Mouse (Mus musculus) adrenal gland, adult 18-20 months (tissue): ENCODE measurements around the gene Abcg2. TPM values are rescaled to one million over a fixed set of nuclear protein-coding genes. Genes with fewer than 3 reads are reported as not detected.
A peak's percentile ranks its signal among the peaks of the same experiment; 100 is the strongest.
"Not testable (repeated sequence)": the region's sequence is repeated elsewhere in the genome, so short reads cannot be mapped to it uniquely, and the experiment has no call there.

Source experiments
- DNase-seq, 2 experiments: peaks; one replicate each; pipeline ENCODE4 v3.0.0; 2021 to 2022; ENCODE audit warnings: low spot score in 2 of 2
- long read RNA-seq, 2 experiments: library from polyadenylated mRNA; stranded (forward); transcript quantifications; one replicate each; pipeline ENCODE4 v2.0.0; 2021
- total RNA-seq, 2 experiments: library from RNA; stranded (reverse); gene quantifications; 1 replicate in 1 of 2; 2 replicates in 1 of 2; pipeline ENCODE4 v1.2.3; 2021

The Abcg2 gene
- total RNA-seq = 10 to 100 TPM; 23.4 to 26.1 TPM
- long read RNA-seq, experiment 1, full-length matches to known transcripts = 6 of 7 reads
- long read RNA-seq, experiment 1, partial matches to known transcripts = 1 of 7 reads
- long read RNA-seq, experiment 1, other reads (novel, unspliced or antisense) = 0 of 7 reads
- long read RNA-seq, experiment 2, full-length matches to known transcripts = 17 of 25 reads
- long read RNA-seq, experiment 2, partial matches to known transcripts = 2 of 25 reads
- long read RNA-seq, experiment 2, other reads (novel, unspliced or antisense) = 6 of 25 reads

DNA sequence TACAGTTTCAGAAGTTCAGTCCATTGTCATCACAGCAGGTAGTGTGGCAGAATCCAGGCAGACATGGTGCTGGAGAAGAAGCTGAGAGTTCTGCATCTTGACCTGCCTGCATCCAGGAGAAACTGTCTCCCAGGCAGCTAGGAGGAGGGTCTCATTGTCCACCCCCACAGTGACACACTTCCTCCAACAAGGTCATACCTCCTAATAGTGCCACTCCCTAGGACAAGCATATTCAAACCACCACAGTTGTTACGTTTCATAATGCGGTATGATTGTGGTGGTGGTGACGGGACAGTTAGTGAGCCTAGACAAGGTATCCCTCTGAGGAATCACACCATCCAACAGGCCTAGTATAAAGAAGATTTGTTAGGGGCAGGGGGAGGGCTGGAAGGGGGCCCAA lies at the start of gene Abcg2:
Gene Abcg2, plus strand, starts transcription at position 301 of the 400 bp plus-strand sequence.
- DNase-seq = not testable (repeated sequence)

DNA sequence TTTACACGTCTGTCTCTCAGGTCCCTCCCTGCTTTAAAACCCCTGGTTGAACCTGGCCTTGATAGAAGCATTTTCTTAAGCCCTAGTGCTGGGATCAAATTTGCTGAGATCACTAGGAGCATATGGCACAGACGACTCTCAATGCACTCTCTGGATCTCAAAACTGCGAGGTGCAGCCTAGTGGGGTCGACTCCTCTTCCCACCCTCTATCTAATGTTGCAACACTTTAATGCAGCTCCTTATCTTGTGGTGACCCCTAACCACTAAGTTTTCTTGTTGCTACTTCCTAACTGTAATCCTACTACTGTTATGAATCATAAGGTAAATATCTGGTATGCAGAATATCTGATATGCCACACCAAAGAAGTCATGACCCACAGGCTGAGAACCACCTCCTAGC lies 44.1 kb upstream of the Abcg2 start:
- not testable (repeated sequence) for DNase-seq

DNA sequence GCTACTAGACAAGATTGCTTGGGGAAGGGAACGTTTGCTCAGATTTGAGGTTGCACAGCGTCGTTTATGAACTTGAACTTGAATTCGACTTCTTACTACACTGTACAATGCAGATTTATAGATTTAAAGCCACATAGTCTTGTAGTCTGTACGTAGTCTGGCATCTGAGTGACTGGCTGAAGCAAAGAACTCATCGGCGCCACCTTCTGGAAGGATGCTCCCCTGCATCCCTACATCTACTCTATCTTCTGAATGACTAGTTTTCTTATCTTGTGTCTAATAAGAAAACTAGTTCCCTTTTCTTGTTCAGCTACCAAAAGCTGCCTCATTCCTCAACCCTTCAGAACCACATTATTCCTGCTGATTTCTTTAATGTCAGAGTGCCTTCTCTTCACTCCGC lies 41.5 kb upstream of the Abcg2 start:
- peak; percentile 25 to 46 for DNase-seq

DNA sequence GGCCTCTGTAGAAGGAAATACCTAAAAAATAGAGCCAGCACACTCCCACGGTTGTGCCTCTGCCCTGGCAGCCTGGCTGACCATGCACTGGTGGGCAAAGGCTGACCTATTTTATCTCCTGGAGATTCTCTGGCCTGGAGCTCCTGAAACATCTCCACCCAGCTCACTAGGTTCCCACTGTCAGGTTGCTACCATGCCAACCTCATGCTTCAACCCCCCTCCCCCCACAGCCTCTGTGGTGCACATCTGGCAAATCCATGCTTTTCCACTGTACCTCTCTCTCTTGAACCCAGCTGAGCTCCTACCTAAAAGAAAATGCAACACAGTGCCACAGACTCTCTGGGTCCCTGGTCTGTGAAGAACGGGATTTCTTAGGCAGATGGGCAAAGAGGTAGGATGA lies 39.4 kb upstream of the Abcg2 start:
- not testable (repeated sequence) for DNase-seq

DNA sequence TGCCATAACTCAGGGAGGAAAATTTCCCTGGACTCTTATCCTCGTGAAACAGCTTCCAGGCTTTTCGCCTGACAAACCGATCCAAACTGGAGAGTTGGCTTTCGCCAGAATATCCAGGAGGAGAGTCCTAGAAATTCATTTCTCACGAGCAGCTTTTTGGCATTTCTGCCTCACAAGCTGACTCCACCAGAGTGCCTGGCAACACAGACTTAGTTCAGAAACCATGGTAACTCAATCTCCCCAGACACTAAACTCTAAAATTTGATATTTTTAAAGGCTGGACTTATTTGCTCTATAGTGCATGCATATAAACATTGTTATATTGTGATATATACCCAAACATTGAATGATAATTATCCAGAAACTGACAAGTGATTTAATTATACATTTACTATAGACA lies 38.3 kb upstream of the Abcg2 start:
- DNase-seq = not testable (repeated sequence)

DNA sequence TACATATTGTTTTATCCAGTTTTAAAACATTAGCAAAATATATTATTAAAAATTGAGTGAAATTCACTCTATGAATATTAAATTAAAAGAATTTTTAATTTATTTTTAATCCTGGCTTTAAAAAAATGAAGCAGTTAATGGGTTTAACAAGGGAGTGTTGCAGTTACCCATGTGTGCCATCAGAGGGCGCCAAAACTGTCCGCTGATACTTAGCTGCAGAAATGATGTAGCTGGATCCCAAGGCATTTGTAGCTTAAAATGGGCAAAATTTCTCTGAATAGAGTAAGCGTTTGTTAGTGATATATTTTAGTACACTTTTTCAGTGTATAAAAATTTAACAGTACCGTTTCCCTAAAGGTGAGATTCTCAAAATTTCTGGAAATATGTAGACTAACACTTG lies 37.5 kb upstream of the Abcg2 start:
- peak; percentile 48 to 64 for DNase-seq

DNA sequence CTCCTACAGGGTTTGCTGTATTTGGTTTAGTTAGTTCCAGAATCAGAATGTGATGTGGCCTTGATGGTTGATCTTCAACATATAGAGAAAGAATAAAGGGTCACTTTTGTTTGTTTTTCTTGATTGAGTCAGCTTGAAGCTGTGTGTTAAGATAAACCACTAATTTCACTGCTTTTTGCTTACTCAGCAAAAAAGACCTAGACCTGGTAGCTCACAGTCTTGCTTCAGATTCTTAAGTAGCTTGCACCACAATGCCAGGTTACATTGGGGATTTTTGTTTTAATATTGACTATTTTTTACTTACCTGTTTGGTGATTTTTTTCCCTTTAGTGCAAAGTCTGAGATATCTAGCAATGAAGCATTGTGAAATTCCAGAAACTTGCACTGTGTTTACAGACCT lies 30.5 kb upstream of the Abcg2 start:
- not testable (repeated sequence) for DNase-seq

DNA sequence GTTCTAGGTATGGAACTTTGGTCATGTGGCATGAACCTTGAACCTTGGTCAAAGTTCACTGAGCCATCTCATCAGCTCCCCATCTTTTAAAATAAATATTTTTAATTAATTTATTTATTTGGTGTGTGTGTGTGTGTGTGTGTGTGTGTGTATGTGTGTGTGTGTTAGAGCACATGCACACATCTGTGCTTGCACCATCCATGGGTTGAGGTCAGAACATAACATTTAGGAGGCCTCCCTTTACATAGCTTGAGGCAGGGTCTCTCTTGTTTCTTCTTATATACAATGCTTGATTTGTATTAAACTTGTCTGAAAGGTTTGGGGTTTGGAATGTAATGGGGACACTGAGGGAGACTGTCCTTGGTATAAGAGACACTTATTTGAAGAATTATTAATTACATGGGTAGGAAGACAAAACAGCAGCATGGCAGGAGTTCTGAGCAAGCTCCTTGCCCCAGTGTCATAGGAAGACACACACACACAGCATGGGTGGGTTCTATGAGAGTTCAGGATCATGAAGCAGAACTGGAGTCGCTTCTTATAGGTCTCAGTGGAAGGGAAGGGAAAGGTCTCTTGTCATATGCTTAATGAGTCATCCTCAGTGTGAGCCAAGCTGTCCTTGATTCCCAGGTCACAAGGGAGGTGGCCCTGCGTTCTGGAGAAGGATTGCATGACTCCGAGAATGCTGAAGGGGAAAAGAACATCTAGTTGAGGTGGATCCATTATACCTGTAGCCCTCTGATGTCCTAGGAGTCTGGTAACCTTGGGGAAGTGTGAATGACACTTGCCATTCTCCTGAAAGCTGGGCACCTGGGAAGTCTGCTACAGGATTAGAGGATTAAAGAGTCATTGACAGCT lies 9.9 kb downstream of the Abcg2 start:
- DNase-seq = not testable (repeated sequence)

DNA sequence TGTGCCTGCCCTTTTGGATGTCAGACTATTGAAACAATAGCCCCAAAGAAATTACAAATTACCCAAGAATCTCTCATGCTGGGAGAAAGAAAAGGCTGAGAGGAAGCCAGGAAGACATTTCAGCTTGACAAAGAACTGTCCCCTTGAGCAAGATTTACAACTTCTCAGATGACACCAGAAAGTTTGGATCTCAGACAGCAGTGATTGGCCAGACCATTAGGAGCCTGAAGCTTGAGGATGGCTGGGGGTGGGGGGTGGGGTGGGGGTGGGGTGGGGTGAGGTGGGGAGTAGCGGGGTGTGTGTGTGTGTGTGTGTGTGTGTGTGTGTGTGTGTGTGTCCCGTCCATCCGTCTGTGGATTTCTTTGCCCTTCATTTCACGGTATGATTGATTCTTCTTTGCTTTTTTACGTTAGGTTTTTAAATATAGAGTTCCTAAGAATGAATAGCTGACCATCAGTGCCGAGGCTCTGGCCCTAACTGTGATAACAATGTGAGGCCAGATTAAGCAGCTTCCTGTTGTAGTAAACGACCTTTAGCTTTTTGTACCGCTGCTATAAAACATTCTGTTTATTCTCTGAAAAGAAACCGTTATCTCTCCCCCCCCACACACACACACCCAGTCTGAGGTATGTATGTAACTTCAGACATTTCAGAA lies 11.4 kb downstream of the Abcg2 start:
- not testable (repeated sequence) for DNase-seq

DNA sequence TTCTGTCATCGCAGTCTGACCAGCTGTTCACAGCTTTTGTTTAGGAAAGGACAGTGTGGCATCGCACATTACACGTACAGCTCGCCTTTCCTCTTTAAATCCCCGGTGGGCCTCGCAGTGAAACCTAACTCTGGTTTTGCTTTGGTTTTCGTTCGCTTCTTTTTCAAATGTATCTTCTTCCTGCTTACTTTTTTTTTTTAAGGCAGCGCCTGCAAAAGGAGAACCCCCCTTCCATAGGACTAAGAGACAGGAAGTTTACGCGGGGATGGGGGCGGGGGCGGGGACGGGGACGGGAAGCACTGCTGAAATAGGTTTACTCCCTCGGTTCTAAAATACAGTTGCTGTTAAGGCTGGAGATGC lies 12.0 kb downstream of the Abcg2 start:
- DNase-seq = peak; percentile 34 to 36

DNA sequence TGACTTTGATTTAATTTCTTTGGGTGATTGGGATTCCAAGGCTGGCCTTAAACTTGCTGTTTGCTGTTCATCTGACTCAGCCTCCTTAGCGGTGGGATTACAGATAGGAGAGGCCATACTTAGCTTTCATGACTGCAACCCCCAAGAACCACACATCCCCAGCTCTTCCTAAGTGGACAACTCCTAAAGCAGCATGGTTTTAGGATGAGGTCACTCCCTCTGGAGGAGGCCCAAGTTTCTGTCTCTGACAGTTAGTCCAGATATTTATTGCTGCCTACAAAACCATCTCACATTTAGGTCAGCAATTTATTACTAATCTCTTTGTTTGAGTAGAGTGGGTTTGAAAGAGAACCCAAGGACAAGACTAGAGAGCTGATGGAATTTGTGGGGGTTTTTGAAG lies 17.8 kb downstream of the Abcg2 start:
- DNase-seq = not testable (repeated sequence)

DNA sequence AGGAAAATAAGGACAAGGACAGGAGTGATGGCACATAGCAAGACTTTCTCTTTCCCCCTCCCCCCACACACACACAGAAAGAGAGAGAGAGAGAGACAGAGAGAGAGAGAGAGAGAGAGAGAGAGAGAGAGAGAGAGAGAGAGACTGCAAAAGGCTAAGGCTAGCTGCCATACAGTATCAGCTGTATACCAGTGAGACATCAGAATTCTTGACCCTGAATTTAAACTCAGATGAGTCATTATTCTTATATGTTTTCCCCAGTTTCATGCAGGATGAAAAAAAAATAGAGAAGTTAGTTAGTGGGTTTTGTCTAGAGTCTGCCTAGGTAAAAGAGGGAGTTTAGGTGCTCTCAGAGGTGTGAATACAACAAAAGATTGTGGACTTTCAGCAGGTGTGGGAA lies 18.7 kb downstream of the Abcg2 start:
- not testable (repeated sequence) for DNase-seq

DNA sequence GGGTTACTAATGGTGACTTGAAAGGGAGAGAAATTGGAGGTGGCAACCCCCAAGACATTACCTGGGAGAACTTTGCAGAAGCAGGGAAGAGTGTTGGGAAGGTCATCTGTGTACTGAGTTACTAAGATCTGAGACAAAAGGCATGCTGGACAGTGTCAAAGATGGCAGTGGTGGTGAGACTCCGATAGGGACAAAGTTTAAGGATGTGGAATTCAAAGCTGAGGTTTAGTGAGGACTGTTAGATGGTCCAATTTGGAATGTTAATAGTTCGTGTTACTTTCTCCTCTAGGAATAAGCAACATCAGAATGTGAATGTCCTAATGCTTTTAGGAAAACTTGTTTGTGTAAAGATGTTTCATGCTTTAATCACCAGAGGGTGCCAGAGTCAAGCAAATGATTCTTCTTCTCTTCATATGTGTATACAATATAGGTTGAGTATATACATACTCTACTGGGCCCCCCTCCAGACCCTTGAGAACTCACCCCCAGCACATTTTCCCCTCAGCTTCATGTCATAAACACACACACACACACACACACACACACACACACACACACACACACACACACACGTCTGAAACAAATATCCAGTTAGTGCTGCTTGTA lies 19.3 kb downstream of the Abcg2 start:
- not testable (repeated sequence) for DNase-seq

DNA sequence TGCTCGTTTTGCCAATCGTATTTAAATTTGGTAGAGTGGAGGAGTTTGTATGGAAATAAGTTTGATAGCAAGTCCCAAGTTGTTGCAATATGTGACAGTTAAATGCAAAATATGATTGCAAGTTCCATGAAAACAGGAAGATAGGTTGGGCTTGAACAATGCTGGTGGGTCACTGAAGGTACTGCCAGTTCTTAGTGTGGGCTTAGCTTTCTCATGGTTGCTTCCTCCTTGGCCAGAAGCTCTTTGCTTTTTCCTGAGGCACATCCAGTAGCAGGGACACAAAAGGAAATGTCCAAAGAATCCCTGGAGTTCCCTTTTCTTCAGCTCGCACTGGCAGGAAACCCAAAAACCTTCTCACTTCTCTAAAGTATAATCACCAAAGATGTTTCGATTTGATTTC lies 22.3 kb downstream of the Abcg2 start:
- no peak for DNase-seq

DNA sequence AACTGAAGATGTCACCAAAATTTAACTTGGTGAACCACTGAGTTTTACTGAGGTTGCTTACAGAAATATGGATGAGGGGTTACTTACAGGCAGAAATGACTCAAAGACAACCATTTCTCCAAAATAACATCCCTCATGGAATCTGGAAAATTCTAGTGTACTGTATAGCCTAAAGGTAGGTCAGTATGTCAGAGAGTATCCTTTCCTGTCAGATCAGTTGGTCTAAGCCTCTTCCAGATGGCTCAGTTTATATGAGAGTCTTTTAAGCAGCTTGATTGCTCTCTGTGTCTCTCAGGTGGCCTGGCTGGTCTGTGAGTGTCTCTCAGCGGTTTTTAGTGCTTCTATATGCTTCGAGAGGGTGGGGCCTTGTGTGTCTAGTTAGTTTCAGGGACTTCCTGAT lies 24.1 kb downstream of the Abcg2 start:
- no peak for DNase-seq

DNA sequence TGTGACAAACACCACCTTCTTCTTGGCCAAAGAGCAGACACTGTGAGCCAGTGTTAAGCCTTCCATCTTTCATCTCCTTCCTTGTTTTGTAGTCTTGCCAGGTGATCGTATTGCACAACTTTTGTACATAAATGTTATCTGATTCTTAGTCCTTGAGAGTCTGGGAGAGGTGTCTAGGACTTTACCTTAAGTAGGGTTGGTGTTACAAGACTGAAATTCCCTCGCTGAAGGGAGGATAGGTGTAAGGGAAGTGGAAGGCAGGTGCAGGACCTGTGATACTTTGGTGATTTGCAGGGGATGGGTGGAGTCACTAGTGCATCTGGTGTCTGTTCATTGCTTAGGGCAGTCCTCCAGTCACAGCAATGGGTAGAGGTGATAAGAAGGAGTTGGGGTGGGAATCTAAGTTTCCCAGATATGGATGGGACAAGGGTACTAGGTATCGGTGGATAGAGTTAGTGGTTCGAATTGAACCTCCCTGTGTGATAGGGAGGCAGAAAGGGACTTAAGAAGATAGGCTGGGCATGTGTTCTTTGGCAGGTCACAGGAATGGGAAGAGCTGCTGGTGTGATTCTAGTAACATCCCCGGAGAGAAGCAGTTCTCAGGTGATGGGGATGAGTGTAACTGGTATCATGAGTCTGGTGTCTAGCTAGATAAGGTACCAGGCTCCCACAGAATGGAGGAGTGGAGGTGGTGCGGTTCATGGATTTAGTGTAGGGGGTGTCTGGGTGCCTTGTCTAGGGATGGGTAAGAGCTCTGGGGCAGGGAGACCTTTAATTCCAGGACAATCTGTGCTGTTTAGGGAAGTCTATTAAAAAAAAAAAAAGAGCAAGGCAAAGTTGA lies 25.8 kb downstream of the Abcg2 start:
- no peak for DNase-seq

DNA sequence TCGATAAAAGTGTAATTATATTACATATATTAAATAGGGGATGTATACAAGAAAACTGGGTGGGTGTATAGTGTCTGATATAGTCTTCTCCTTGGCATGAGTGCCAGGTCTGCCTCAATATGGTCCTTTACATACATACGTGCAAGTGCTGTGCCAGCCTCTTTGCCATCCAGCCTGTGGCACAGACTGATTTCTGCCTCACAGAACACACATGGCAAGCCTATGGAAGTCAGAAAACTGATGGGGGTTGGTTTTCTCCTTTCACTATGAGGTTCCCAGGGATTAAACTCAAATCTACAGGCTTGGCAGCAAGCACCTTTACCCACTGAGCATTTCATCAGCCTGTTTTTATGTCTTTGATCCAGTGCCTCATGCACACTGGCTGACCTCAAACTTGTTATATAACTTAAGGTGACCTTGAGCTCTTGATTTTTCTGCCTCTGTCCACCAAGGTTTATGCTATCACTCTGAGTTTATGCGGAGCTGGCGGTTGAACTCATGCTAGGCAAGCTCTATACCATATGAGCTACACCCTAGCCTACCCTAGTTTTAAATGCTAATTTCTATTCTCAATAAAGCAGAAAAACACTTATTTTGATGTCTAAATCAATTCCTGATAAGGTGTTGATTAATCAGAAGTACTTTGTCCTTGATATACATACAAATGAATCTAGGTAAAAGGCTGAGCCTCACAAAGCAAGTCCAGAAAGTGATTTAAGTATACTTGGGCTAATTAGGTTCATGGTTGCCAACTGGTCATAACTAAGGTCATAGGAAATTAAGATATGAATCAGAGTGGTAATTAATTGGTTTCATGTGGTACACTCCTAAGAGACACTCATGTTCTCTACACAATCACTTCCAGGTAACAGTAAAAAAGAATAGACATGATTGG lies 26.7 kb downstream of the Abcg2 start:
- DNase-seq = no peak

DNA sequence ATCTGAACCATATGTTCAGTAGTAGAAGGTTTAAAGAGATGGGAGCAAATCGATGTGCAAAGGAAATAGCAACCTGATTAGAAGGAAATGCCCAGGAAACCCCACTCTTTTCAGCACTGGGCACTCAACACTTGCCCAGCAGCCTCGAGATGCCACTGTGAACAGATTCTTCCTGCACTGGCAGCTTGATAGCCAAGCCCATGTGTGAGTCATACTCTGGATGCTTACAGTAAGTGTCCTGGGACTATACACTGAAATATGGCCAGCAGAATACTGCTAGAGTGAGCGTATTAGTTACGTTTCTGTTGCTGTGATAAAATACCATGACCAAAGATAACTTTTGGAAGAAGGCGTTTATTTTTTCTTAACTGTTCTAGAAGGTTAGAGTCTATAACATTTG lies 39.8 kb downstream of the Abcg2 start:
- no peak for DNase-seq

DNA sequence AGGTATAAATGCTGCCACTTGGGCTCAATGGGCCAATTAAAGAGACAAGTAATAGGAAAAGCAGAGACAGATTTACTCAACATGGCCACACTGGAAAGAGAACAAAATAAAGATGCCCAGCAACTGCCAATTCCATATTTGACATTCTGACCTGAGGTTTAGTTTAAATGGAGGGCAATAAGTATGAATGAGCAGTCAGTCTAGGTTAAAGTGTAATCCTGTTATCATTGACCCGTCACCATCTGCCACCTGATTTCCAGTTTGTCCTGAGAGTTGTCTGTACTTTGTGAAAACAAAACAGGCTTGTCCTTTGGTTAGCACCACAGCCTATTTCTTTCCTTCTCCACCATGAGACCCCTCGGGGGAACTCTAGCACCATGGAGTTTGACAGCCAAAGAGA lies 44.9 kb downstream of the Abcg2 start:
- no peak for DNase-seq

DNA sequence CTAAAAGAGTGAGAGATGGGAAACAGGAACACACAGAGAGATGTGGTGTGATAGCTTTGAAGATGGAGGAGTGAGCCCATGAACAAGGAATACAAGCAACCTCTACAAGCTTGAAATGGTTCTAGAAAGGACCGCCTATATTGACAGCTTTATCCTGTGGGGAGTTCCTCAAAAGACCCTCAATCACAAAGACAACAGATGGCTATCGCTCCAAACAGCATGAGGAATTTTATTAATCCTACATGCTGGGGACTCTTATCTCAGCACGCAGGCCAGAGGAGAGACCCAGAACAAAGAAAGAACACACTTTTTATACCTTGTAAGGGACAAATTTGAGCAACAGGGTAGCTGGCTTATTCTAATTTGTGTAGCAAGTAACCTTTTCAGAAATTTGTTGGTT lies 48.1 kb downstream of the Abcg2 start:
- DNase-seq = no peak
